Mouse (Mus musculus): ENCODE measurements at regions not wholly inside any gene's neighbourhood (a gene's known extent, or its start where the extent isn't known, plus 50 kb on each side); places are given as distances from the start of the nearest gene placed in this dataset.

DNA sequence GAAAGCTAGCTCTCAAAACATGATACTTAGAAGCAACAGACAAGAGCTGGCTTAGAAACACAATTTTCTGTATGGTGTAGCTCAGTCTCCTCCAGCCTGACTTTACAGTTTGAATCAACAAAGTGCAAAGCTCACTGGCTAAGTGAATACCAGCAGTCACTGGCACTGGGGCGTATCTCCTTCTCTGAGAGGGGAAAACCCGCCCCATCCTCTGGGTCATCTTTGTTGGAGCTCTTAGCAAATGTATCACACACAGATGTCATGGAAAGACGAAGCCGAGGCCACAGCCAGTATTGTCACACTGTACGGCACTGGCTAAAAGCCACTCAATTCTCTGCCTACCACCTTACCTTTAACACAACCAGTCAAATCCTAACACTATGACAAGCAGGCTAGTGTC lies 267.8 kb downstream of the Bcor start:
- Histone ChIP-seq H3K27me3 (peaks cover 17% of the 10 kb centered on the region), H3K9me3 (replicated peaks) (no peaks in the 10 kb centered on the region), H3K4me1 (no peaks in the 10 kb centered on the region), H3K36me3 (ENCODE audit: poor library complexity, severe bottlenecking) (no peaks in the 10 kb centered on the region), H3K4me2 (no peak overlapping the region), H3K27ac (no peak overlapping the region), H3K4me3 (no peak overlapping the region), H3K9ac (no peak overlapping the region)
- 90% methylated on average over 5 of the region's 5 CpGs for WGBS
- ATAC-seq = no peak

DNA sequence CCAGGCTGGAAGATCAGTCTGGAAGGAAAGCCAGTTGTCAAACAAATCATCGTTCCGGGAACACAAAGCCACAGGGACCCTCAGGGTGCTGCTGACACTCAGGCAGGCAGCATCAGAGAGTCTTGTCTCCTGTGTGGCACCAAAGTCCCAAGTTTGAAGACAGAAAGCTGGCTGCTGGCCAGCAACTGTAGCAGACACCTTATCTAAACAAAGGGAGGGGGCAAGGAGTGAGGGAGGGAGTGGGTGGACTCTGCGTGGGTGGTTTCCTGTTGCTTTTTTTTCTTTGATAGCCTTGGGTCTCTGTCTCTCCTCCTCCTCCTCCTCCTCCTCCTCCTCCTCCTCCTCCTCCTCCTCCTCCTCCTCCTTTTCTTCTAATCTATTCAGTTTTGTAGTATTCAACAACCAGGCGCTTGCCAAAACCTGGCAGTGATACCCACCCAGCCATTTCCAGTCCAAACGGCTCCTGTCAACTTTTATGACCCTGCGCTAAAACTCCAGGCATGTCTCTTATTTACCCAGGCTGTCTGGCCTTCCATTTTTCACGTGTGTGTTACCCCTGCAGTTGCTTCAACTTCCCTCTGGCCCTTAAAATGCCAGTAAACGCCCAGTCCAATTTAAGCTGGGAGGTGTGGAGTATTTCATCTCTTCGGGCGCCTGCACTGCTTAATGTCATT lies 266.4 kb downstream of the Bcor start:
- no peak for ATAC-seq
- 39% methylated on average over 9 of the region's 10 CpGs for WGBS
- H3K4me2 ChIP-seq = no peak overlapping the region
- H3K27ac ChIP-seq = peak overlapping the region; percentile 54; the same call in 1 of the 2 replicates
- no peaks in the 10 kb centered on the region for H3K9me3 ChIP-seq (replicated peaks)
- H3K9ac ChIP-seq = no peak overlapping the region
- peaks cover 17% of the 10 kb centered on the region for H3K27me3 ChIP-seq
- H3K36me3 ChIP-seq (ENCODE audit: poor library complexity, severe bottlenecking) = no peaks in the 10 kb centered on the region
- H3K4me3 ChIP-seq = no peak overlapping the region
- no peaks in the 10 kb centered on the region for H3K4me1 ChIP-seq

DNA sequence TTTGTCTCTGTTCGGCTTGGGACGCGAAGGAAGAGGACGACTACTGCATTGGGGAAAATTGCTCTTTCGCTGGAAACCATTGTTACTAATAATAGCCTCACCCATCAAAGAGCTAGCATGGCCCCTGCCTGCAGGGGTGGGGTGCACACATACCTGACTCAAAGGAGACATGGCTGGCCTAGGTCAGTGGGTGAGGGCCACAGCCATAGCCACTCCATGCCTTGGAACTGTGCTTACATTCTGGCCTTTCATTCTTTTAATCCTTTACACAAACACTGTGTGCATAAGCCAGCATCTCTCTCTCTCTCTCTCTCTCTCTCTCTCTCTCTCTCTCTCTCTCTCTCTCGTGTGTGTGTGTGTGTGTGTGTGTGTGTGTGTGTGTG lies 265.9 kb downstream of the Bcor start:
- Histone ChIP-seq H3K9me3 (replicated peaks) (no peaks in the 10 kb centered on the region), H3K36me3 (ENCODE audit: poor library complexity, severe bottlenecking) (no peaks in the 10 kb centered on the region), H3K9ac (no peak overlapping the region), H3K4me1 (peaks cover 2% of the 10 kb centered on the region; the same call in 1 of the 2 replicates), H3K4me2 (no peak overlapping the region), H3K27ac (peak overlapping the region; percentile 54), H3K4me3 (no peak overlapping the region), H3K27me3 (peaks cover 17% of the 10 kb centered on the region)
- 28% methylated on average over 5 of the region's 6 CpGs for WGBS
- peak; percentile 43; the same call in 1 of the 2 replicates for ATAC-seq

DNA sequence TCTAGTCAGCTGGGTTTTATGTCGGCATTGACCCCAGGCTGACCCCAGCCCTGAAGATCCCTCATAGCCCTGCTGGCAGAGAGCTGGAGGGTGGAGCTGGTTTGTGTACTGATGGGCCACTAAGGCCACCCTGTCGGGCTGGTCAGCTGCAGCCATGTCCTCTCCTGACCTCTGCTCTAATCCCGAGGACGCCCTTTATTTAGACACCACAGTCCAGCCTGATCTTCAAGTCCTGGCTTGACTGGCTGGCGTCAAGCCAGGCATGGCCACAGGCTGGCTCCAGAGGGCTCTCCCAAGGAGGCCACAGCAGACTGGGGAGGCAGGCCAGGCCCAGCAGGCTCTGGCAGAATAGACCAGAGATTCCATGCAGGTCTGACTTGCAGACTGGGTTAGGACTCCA lies 264.8 kb downstream of the Bcor start:
- no peak for ATAC-seq
- Histone ChIP-seq H3K4me1 (peaks cover 11% of the 10 kb centered on the region; the same call in 1 of the 2 replicates), H3K36me3 (ENCODE audit: poor library complexity, severe bottlenecking) (no peaks in the 10 kb centered on the region), H3K9me3 (replicated peaks) (no peaks in the 10 kb centered on the region), H3K4me2 (no peak overlapping the region), H3K9ac (no peak overlapping the region), H3K27ac (no peak overlapping the region), H3K4me3 (no peak overlapping the region), H3K27me3 (peaks cover 17% of the 10 kb centered on the region)
- WGBS = 48% methylated on average over 5 of the region's 5 CpGs

DNA sequence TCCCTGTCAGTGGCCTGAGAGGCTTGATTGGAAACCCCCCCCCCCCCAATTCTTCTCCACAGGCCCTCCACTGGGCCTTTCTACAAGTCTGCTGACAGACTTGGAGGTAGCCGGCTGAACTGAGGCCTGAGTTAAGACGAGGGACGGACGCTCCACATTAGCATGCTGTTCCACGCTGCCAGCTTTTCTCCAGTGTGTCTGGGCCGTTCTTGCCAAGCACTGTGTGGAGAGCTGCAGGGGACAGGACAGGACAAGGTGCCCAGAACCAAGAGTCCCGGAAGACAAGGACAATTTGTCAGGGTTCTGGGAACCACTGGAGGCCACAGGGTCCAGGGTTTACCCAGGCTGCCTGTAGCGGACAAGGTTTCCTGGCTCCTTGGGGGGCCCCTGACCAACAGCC lies 261.9 kb downstream of the Bcor start:
- 70% methylated on average over 8 of the region's 8 CpGs for WGBS
- H3K9ac ChIP-seq = no peak overlapping the region
- no peak overlapping the region for H3K27ac ChIP-seq
- peaks cover 11% of the 10 kb centered on the region; the same call in 1 of the 2 replicates for H3K4me1 ChIP-seq
- H3K4me2 ChIP-seq = no peak overlapping the region
- ATAC-seq = no peak
- peaks cover 7% of the 10 kb centered on the region; the same call in 1 of the 2 replicates for H3K27me3 ChIP-seq
- H3K9me3 ChIP-seq (replicated peaks) = no peaks in the 10 kb centered on the region
- no peak overlapping the region for H3K4me3 ChIP-seq
- H3K36me3 ChIP-seq (ENCODE audit: poor library complexity, severe bottlenecking) = no peaks in the 10 kb centered on the region

DNA sequence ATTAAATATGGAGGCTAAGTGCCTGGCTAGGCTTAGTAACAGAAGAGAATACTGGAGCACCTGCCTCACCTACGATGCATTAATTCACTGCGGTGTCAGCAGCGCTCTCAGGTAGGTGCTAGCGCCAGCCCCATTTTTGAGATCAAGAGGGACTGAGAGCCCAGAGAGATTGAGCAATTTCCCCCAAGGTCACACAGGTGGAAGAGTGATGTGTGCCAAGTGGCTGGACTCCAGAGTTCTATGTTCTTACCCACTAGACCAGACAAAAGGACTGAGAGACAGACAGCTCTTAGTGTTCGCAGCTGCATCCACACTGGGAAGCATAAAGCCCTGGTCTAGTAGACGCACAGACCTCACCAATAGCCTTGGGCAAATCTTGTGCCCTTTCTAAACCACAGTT lies 261.1 kb downstream of the Bcor start:
- no peak for ATAC-seq
- Histone ChIP-seq H3K4me1 (peaks cover 11% of the 10 kb centered on the region; the same call in 1 of the 2 replicates), H3K4me2 (no peak overlapping the region), H3K27ac (no peak overlapping the region), H3K4me3 (no peak overlapping the region), H3K9me3 (replicated peaks) (no peaks in the 10 kb centered on the region), H3K36me3 (ENCODE audit: poor library complexity, severe bottlenecking) (no peaks in the 10 kb centered on the region), H3K9ac (no peak overlapping the region), H3K27me3 (peaks cover 7% of the 10 kb centered on the region; the same call in 1 of the 2 replicates)
- 86% methylated on average over 6 of the region's 6 CpGs for WGBS

DNA sequence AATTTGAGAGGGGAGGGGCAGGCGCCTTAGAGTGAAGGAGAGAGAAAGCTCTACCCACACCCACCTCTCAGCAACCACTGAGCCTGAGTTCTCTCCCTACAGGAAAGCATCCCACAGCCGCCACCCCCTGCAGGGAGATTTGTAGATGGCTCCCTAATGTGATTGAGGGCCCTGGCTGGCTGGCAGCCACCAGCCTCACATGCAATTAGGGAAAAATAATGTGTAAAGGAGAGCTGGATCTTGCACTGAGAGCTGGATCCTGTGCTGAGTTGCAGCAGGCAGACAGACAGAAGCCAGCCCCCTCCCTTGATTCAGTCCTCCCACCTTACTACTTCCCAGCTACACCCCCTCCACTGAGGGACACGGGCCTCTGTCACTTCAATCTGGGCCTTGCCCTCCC lies 260.2 kb downstream of the Bcor start:
- 26% methylated on average over 3 of the region's 3 CpGs for WGBS
- H3K27ac ChIP-seq = no peak overlapping the region
- H3K4me3 ChIP-seq = no peak overlapping the region
- no peak overlapping the region for H3K9ac ChIP-seq
- H3K9me3 ChIP-seq (replicated peaks) = no peaks in the 10 kb centered on the region
- H3K4me2 ChIP-seq = no peak overlapping the region
- peaks cover 7% of the 10 kb centered on the region; the same call in 1 of the 2 replicates for H3K27me3 ChIP-seq
- no peaks in the 10 kb centered on the region for H3K36me3 ChIP-seq (ENCODE audit: poor library complexity, severe bottlenecking)
- peaks cover 11% of the 10 kb centered on the region; the same call in 1 of the 2 replicates for H3K4me1 ChIP-seq
- ATAC-seq = peak; percentile 46

DNA sequence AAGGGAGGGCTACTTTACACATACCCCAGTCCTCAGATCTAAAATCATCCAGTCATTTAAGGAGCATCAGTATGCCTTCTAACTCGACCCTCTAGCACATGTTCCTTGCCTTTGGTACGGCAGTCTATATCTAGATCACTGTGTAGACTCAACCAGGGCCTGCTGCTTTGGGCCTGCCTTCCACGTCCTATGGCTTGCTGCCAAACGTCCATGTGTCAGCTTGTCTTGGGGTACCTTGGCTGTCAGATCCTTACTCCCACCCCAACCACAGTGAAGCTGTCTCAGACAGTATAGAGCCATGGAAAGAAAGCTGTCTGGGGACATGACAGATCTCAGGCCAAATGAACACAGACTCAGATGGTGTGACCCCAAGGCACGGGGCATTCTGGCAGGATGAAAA lies 258.4 kb downstream of the Bcor start:
- peaks cover 11% of the 10 kb centered on the region; the same call in 1 of the 2 replicates for H3K4me1 ChIP-seq

DNA sequence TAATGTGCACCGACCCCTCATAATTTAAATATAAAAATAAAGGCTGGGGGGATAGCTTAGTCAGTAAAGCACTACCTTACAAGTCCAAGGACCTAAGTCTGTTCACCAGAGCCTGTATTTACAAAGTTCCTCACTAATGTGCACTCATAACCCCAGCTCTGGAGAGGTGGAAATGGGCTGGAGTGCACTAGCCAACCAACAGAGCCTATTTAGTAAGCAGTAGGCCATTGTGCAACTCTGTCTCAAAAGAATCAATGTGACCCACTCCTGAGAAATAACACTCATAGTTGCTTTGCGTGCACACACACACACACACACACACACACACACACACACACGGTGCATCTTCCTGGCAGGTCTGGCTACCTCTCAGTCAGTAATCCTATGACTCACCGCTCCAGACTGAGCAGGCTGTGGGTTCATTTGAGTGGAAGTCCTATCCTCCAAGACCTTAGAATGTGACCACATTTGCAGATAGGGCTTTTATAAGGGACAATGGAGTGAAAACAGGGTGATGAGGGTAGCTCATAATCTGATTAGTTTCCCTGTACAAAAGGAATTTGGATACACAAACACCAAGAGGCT lies 256.9 kb downstream of the Bcor start:
- H3K4me3 ChIP-seq = no peak overlapping the region
- H3K9ac ChIP-seq = no peak overlapping the region
- H3K27me3 ChIP-seq = no peaks in the 10 kb centered on the region
- H3K36me3 ChIP-seq (ENCODE audit: poor library complexity, severe bottlenecking) = no peaks in the 10 kb centered on the region
- no peaks in the 10 kb centered on the region for H3K9me3 ChIP-seq (replicated peaks)
- peaks cover 11% of the 10 kb centered on the region; the same call in 1 of the 2 replicates for H3K4me1 ChIP-seq
- no peak overlapping the region for H3K4me2 ChIP-seq
- no peak for ATAC-seq
- H3K27ac ChIP-seq = no peak overlapping the region
- WGBS = 89% methylated on average over 4 of the region's 4 CpGs

More for the DNA sequence above, 258.4 kb downstream of the Bcor start:
- no peak for ATAC-seq
- no peak overlapping the region for H3K4me3 ChIP-seq
- H3K36me3 ChIP-seq (ENCODE audit: poor library complexity, severe bottlenecking) = no peaks in the 10 kb centered on the region
- H3K4me2 ChIP-seq = no peak overlapping the region
- WGBS = 71% methylated on average over 5 of the region's 5 CpGs
- H3K9me3 ChIP-seq (replicated peaks) = no peaks in the 10 kb centered on the region
- no peak overlapping the region for H3K9ac ChIP-seq
- no peaks in the 10 kb centered on the region for H3K27me3 ChIP-seq
- H3K27ac ChIP-seq = no peak overlapping the region

DNA sequence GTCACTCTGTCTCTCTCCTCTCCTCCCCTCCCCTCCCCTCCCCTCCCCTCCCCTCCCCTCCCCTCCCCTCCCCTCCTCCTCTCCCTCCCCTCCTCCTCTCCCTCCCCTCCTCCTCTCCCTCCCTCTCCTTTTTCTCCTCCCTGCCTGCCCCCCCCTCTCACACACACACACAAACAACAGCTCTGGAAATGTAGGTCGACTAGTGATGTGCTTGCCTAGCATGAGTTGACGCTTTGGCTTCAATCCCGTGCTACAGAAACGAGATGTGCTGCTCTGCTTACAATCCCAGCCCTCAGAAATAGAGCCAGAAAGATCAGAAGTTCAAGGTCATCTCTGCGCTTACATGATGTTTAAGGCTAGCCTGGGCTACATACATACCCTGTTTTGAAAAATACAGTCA lies 254.9 kb downstream of the Bcor start:
- H3K9me3 ChIP-seq (replicated peaks) = no peaks in the 10 kb centered on the region
- H3K4me3 ChIP-seq = no peak overlapping the region
- H3K4me2 ChIP-seq = no peak overlapping the region
- no peaks in the 10 kb centered on the region for H3K36me3 ChIP-seq (ENCODE audit: poor library complexity, severe bottlenecking)
- no peak for ATAC-seq
- H3K27me3 ChIP-seq = no peaks in the 10 kb centered on the region
- 63% methylated on average over 5 of the region's 5 CpGs for WGBS
- H3K27ac ChIP-seq = no peak overlapping the region
- H3K9ac ChIP-seq = no peak overlapping the region
- no peaks in the 10 kb centered on the region for H3K4me1 ChIP-seq

DNA sequence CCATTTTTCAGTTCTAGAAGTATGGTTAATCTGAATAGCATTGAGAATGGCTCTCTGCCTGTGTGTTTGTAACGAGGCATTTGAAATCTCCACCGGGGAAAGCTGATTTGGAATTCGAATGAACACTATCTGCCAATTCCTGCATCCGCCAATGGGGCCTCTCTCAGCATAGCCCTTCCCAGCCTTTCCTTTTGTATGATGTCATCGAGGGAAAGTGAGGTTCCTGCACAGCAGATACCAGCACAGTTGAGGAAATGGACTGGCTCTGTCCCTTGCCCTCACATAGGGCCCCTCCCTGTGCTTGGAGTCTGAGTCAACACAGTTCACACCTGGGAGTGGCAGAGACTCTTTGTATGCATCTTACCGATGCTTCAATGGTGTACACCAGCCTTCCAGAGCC lies 253.0 kb downstream of the Bcor start:
- peak; percentile 74; the same call in 1 of the 2 replicates for ATAC-seq
- no peak overlapping the region for H3K4me3 ChIP-seq
- WGBS = 34% methylated on average over 6 of the region's 6 CpGs
- no peak overlapping the region for H3K9ac ChIP-seq
- H3K27me3 ChIP-seq = no peaks in the 10 kb centered on the region
- H3K27ac ChIP-seq = no peak overlapping the region
- H3K4me2 ChIP-seq = no peak overlapping the region
- no peaks in the 10 kb centered on the region for H3K9me3 ChIP-seq (replicated peaks)
- no peaks in the 10 kb centered on the region for H3K4me1 ChIP-seq
- H3K36me3 ChIP-seq (ENCODE audit: poor library complexity, severe bottlenecking) = no peaks in the 10 kb centered on the region

DNA sequence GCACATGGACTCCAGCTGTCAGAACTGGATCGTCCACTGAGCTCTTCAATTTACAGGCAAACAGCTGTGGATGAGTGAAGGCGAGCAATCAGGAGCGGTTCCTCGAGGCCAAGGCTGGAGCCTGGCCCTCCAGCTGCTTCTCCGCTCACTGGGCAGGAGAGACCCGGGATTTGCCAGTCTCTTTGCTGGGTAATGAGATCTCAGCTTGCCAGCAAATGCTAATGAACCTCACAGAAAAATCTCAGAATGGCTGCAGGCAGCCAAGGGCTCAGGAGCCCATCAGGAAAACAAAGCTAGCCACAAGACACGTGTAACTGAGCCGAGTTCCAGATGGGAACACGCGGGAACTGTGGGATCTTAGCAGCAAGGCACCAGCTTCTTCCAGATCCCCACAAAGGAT lies 244.2 kb downstream of the Bcor start:
- Histone ChIP-seq H3K4me2 (no peak overlapping the region), H3K9ac (no peak overlapping the region), H3K9me3 (replicated peaks) (no peaks in the 10 kb centered on the region), H3K27ac (no peak overlapping the region; the same call in 1 of the 2 replicates), H3K4me3 (no peak overlapping the region), H3K4me1 (no peaks in the 10 kb centered on the region), H3K27me3 (peaks cover 2% of the 10 kb centered on the region; the same call in 1 of the 2 replicates), H3K36me3 (ENCODE audit: poor library complexity, severe bottlenecking) (no peaks in the 10 kb centered on the region)
- ATAC-seq = peak; percentile 57; the same call in 1 of the 2 replicates
- WGBS = 43% methylated on average over 10 of the region's 10 CpGs

All from forebrain, embryonic 13.5 days (tissue).